Mouse (Mus musculus) myocyte (in vitro differentiated cells): ENCODE data around the gene Cyp4f16.
"Not testable (repeated sequence)": the region's sequence is repeated elsewhere in the genome, so short reads cannot be mapped to it uniquely, and the experiment has no call there.

Source experiments
- POLR2AphosphoS2 ChIP-seq: IDR thresholded peaks from one replicate; pipeline ENCODE4 v1.6.1; 2011; ENCODE audit warnings: low read depth, control low read depth; ENCODE audit not compliant: insufficient read length
- TCF12 ChIP-seq: IDR thresholded peaks from one replicate; pipeline ENCODE4 v1.6.1; 2011; ENCODE audit warnings: mild to moderate bottlenecking, control low read depth; ENCODE audit not compliant: poor library complexity, insufficient read depth, severe bottlenecking

GRCm38 (mm10) chr17:32536051-32536866, at the start of gene Cyp4f16:
- TF ChIP-seq POLR2AphosphoS2: peak; percentile 41
- not testable (repeated sequence) for TF ChIP-seq TCF12
